Mouse (Mus musculus): ENCODE measurements around the gene Med11.
"Not testable (repeated sequence)": the region's sequence is repeated elsewhere in the genome, so short reads cannot be mapped to it uniquely, and the experiment has no call there.

Gene Med11

GRCm38 (mm10) chr11:70451797-70452498 is at the start of gene Med11:
Gene Med11, plus strand, starts transcription at chr11:70451919.
- peak; percentile 94 for DNase-seq (ENCODE audit: low read depth, low spot score)

GRCm38 (mm10) chr11:70403598-70403997 is 48.1 kb upstream of the Med11 start:
- DNase-seq (ENCODE audit: low read depth, low spot score), result peak; percentile 62

GRCm38 (mm10) chr11:70409594-70410296 is 42.0 kb upstream of the Med11 start, which contains the start of gene Pelp1:
Gene Pelp1, minus strand, starts transcription at chr11:70410031.
- peak; percentile 72 for DNase-seq (ENCODE audit: low read depth, low spot score)

- no peak for DNase-seq (ENCODE audit: low read depth, low spot score)
Observed at GRCm38 (mm10) chr11:70410297-70410643, 41.4 kb upstream of the Med11 start.

GRCm38 (mm10) chr11:70412591-70412990 is 39.1 kb upstream of the Med11 start:
- DNase-seq (ENCODE audit: low read depth, low spot score), result no peak

- DNase-seq (ENCODE audit: low read depth, low spot score), result no peak
Observed at GRCm38 (mm10) chr11:70413961-70414360, 37.8 kb upstream of the Med11 start.

GRCm38 (mm10) chr11:70418199-70418598 is 33.5 kb upstream of the Med11 start:
- no peak for DNase-seq (ENCODE audit: low read depth, low spot score)

GRCm38 (mm10) chr11:70419486-70419885 is 32.2 kb upstream of the Med11 start:
- no peak for DNase-seq (ENCODE audit: low read depth, low spot score)

- DNase-seq (ENCODE audit: low read depth, low spot score), result not testable (repeated sequence)
Observed at GRCm38 (mm10) chr11:70426598-70426997, 25.1 kb upstream of the Med11 start.

GRCm38 (mm10) chr11:70431574-70431973 is 20.1 kb upstream of the Med11 start:
- no peak for DNase-seq (ENCODE audit: low read depth, low spot score)

- peak; percentile 99 for DNase-seq (ENCODE audit: low read depth, low spot score)
Observed at GRCm38 (mm10) chr11:70432048-70432894, 19.4 kb upstream of the Med11 start, which contains the start of gene Arrb2. Gene Arrb2, plus strand, starts transcription at chr11:70432635.

- no peak for DNase-seq (ENCODE audit: low read depth, low spot score)
Observed at GRCm38 (mm10) chr11:70432895-70433568, 18.7 kb upstream of the Med11 start.

GRCm38 (mm10) chr11:70433569-70433943 is 18.2 kb upstream of the Med11 start:
- no peak for DNase-seq (ENCODE audit: low read depth, low spot score)

- no peak for DNase-seq (ENCODE audit: low read depth, low spot score)
Observed at GRCm38 (mm10) chr11:70433951-70434350, 17.8 kb upstream of the Med11 start.

- DNase-seq (ENCODE audit: low read depth, low spot score), result no peak
Observed at GRCm38 (mm10) chr11:70435476-70435875, 16.2 kb upstream of the Med11 start.

- DNase-seq (ENCODE audit: low read depth, low spot score), result no peak
Observed at GRCm38 (mm10) chr11:70437426-70437825, 14.3 kb upstream of the Med11 start.

GRCm38 (mm10) chr11:70438728-70439374 is 12.9 kb upstream of the Med11 start:
- DNase-seq (ENCODE audit: low read depth, low spot score), result no peak

- DNase-seq (ENCODE audit: low read depth, low spot score), result no peak
Observed at GRCm38 (mm10) chr11:70440637-70441036, 11.1 kb upstream of the Med11 start.

- DNase-seq (ENCODE audit: low read depth, low spot score), result no peak
Observed at GRCm38 (mm10) chr11:70441882-70442281, 9.8 kb upstream of the Med11 start.

- DNase-seq (ENCODE audit: low read depth, low spot score), result no peak
Observed at GRCm38 (mm10) chr11:70443964-70444363, 7.8 kb upstream of the Med11 start.

- DNase-seq (ENCODE audit: low read depth, low spot score), result no peak
Observed at GRCm38 (mm10) chr11:70444667-70445066, 7.1 kb upstream of the Med11 start.

All from telencephalon, adult 2 months (tissue).